Mouse (Mus musculus) stomach, embryonic 15.5 days (tissue): ENCODE data around the gene Rpia. TPM values are rescaled to one million over a fixed set of nuclear protein-coding genes. Genes with fewer than 3 reads are reported as not detected.

ENCODE experiments used
- ATAC-seq: fragments of 200-750 bp; cut with Nextera tagmentation; 2 replicates; pipeline ENCODE4 v1.8.0; 2017; ENCODE audit warnings: low read depth, moderate number of reproducible peaks, moderate TSS enrichment; ENCODE audit not compliant: insufficient read depth, low FRiP score
- H3K27ac ChIP-seq: fragments of 300-500 bp; sonication (generic); 2 replicates; pipeline ENCODE4 v1.5.1; 2015; ENCODE audit warnings: mild to moderate bottlenecking, inconsistent platforms
- H3K27me3 ChIP-seq: fragments of 300-500 bp; sonication (generic); replicated peaks from 2 replicates; pipeline ENCODE4 v1.6.1; 2015; ENCODE audit warnings: inconsistent platforms
- H3K36me3 ChIP-seq: fragments of 300-500 bp; sonication (generic); 2 replicates; pipeline ENCODE4 v1.6.1; 2015; ENCODE audit warnings: inconsistent platforms
- H3K4me1 ChIP-seq: fragments of 300-500 bp; sonication (generic); 2 replicates; pipeline ENCODE4 v1.6.1; 2015; ENCODE audit warnings: inconsistent platforms
- H3K4me2 ChIP-seq: fragments of 300-500 bp; sonication (generic); 2 replicates; pipeline ENCODE4 v1.6.1; 2015; ENCODE audit warnings: mild to moderate bottlenecking, inconsistent platforms
- H3K4me3 ChIP-seq: fragments of 300-500 bp; sonication (generic); replicated peaks from 2 replicates; pipeline ENCODE4 v1.5.1; 2015; ENCODE audit warnings: inconsistent platforms
- H3K9ac ChIP-seq: fragments of 300-500 bp; sonication (generic); 2 replicates; pipeline ENCODE4 v1.6.1; 2015; ENCODE audit warnings: inconsistent platforms
- H3K9me3 ChIP-seq: fragments of 300-500 bp; sonication (generic); 2 replicates; pipeline ENCODE4 v1.6.1; 2016; ENCODE audit warnings: inconsistent platforms
- WGBS: fragments of 180-500 bp; shearing (Covaris S2); methylation state at CpG from one replicate; pipeline ENCODE4 v1.1.7; 2015; 5-methylcytosine and 5-hydroxymethylcytosine counted together
- polyA plus RNA-seq: library from polyadenylated mRNA; unstranded; fragments of >200 nt; fragmentation: Nextera tagmentation; extraction: Ambion mirVana; gene quantifications from 2 replicates; pipeline ENCODE4 v1.2.1, GENCODE M21; 2015

The Rpia gene
- polyA plus RNA-seq, 1 experiment from 2014 or later = 4.7 TPM

DNA sequence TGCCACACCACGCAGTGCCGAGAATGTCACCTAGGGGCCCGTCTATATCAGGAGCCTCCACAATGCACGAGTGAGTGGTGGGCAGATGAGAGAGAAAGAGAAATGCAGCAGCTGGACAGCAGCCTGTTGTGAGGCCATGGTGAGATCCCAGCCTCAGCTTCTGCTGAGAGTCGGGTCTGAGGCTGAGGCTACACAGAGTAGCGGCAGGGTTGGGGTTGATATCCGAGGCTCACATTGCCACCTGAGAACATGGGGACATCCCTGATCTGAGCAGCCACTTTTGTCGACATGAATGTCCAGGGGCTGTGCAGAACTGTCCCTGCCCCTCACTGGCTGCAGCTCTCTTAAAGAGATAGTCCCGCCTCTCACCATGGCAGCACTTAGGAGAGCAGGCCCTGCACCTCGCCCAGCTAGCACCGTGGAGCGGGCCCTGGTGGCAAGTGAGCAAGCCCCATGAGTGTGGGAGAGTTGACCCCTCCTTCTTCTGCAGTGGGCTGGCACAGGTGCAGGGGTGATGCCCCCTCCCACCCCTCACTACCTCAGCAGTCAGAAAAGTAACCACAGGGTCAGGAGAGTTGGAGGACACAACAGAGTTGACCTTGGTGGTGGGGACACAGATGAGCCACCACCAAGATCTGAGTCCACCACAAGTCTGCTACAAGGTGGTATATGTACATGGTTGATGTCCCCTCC is 75.2 kb downstream of the Rpia start:
- no peaks in the 10 kb centered on the region for H3K9me3 ChIP-seq
- no peak overlapping the region for H3K9ac ChIP-seq
- H3K4me1 ChIP-seq = no peaks in the 10 kb centered on the region
- no peak overlapping the region for H3K4me2 ChIP-seq
- peak; percentile 47 for ATAC-seq
- H3K27me3 ChIP-seq = no peaks in the 10 kb centered on the region
- H3K4me3 ChIP-seq = no peak overlapping the region
- H3K36me3 ChIP-seq = no peaks in the 10 kb centered on the region
- 71% methylated on average over 12 of the region's 12 CpGs for WGBS
- H3K27ac ChIP-seq = no peak overlapping the region

Other genes with a start within 250 kb of the Rpia start
- 12.5 and 12.7 TPM in 2 replicates for gene Eif2ak3, start 52.3 kb upstream of the Rpia start, polyA plus RNA-seq
- not detected in 2 replicates for gene Tex37, start 126.7 kb upstream of the Rpia start, polyA plus RNA-seq
- gene Foxi3, start 164.3 kb upstream of the Rpia start, polyA plus RNA-seq = not detected in 2 replicates